ENCODE assay signal across 10 mouse cellular contexts in genomic region chr2:167112259-167112658, GRCm38 (mm10). TPM values are rescaled to one million over a fixed set of nuclear protein-coding genes. Genes with fewer than 3 reads are reported as not detected.
DNase-seq lines count a peak whose midpoint lies in the region; ATAC-seq lines count a peak whose summit lies in the region.
"Had no signal": no experiment of that assay in that cellular context is flagged by ENCODE, and none has a peak within 500 bp of the region (broad histone marks: within the 10 kb centered on the region; RNA-seq: fewer than 3 reads in every experiment).

No protein-coding gene starts in this region.

- H3K36me3 ChIP-seq in forebrain, embryonic 15.5 days = no peaks in the 10 kb centered on the region
- no peaks in the 10 kb centered on the region for H3K36me3 ChIP-seq in midbrain, embryonic 13.5 days
- H3K36me3 ChIP-seq: heart, embryonic 13.5 days had no signal

- no peaks in the 10 kb centered on the region for H3K9me3 ChIP-seq in forebrain, embryonic 15.5 days
- no peaks in the 10 kb centered on the region for H3K9me3 ChIP-seq in midbrain, embryonic 13.5 days
- H3K9me3 ChIP-seq: heart, embryonic 13.5 days had no signal

- H3K4me3 ChIP-seq in forebrain, embryonic 15.5 days = no peak overlapping the region
- H3K4me3 ChIP-seq in midbrain, embryonic 13.5 days (replicated peaks) = no peak overlapping the region
- H3K4me3 ChIP-seq: heart, embryonic 13.5 days; myocyte had no signal

- ATAC-seq in forebrain, embryonic 15.5 days (replicated peaks) = peak; percentile 75
- peak; percentile 77 for ATAC-seq in midbrain, embryonic 13.5 days
- ATAC-seq in activated CD4-positive, CD25-positive, alpha-beta regulatory T cell, adult 4 months = no peak

- peaks cover 10% of the 10 kb centered on the region for H3K4me1 ChIP-seq in forebrain, embryonic 15.5 days
- peaks cover 10% of the 10 kb centered on the region for H3K4me1 ChIP-seq in midbrain, embryonic 13.5 days (replicated peaks)

- H3K27me3 ChIP-seq in forebrain, embryonic 15.5 days = no peaks in the 10 kb centered on the region
- no peaks in the 10 kb centered on the region for H3K27me3 ChIP-seq in midbrain, embryonic 13.5 days

- WGBS in forebrain, embryonic 15.5 days = 7% methylated on average over 7 of the region's 7 CpGs
- 19% methylated on average over 7 of the region's 7 CpGs for WGBS in midbrain, embryonic 13.5 days

- peak; percentile 14 for DNase-seq in embryo, embryonic 11 days
- DNase-seq in embryo, embryonic 10 days (ENCODE audit: low spot score) = no peak
- peak; percentile 79 for DNase-seq in MN1 (ENCODE audit: low spot score)
- DNase-seq in lung, postnatal 25 days (ENCODE audit: low spot score) = no peak
- no peak for DNase-seq in heart, adult 8-10 months (ENCODE audit: low spot score)

- no peak overlapping the region for H3K9ac ChIP-seq in forebrain, embryonic 15.5 days (replicated peaks)
- H3K9ac ChIP-seq in midbrain, embryonic 13.5 days (replicated peaks) = peak overlapping the region; percentile 32; the same call in 1 of the 2 replicates
- H3K9ac ChIP-seq: heart, embryonic 13.5 days had no signal

- H3K27ac ChIP-seq in forebrain, embryonic 15.5 days (replicated peaks) = no peak overlapping the region
- H3K27ac ChIP-seq in midbrain, embryonic 13.5 days = no peak overlapping the region
- H3K27ac ChIP-seq: heart, embryonic 13.5 days had no signal

- H3K4me2 ChIP-seq in forebrain, embryonic 15.5 days (replicated peaks) = no peak overlapping the region
- no peak overlapping the region for H3K4me2 ChIP-seq in midbrain, embryonic 13.5 days (replicated peaks)
- H3K4me2 ChIP-seq: heart, embryonic 13.5 days had no signal

RNA-seq across cellular contexts. Expression of gene Znfx1, which starts 49.4 kb away (rescaled TPM):
- polyA plus RNA-seq in forebrain, embryonic 15.5 days (2015; fragmentation: Nextera tagmentation; extraction: Ambion mirVana) = 7.2 and 7.3 TPM in 2 replicates
- 6.0 and 7.8 TPM in 2 replicates for polyA plus RNA-seq in midbrain, embryonic 13.5 days (2015; fragmentation: Nextera tagmentation; extraction: Ambion mirVana)
- polyA plus RNA-seq in activated CD4-positive, CD25-positive, alpha-beta regulatory T cell, adult 4 months (2017; shearing (Covaris generic)) = 10 to 100 TPM; 18.5 to 26.0 TPM
- total RNA-seq in heart, adult 8-10 months (2022) = 10 to 100 TPM; 29.2 to 47.0 (median 40.3) TPM

Comparison
In these comparisons a context has a peak if more than half of its experiments do, and no peak if none do; other contexts are left out.
1. DNase-seq: peak in embryo, embryonic 11 days (single experiment) and MN1 (single experiment); none in embryo, embryonic 10 days (single experiment), lung, postnatal 25 days (single experiment) and heart, adult 8-10 months (single experiment).